Mouse (Mus musculus): ENCODE measurements around the gene Trmo. TPM values are rescaled to one million over a fixed set of nuclear protein-coding genes. Genes with fewer than 3 reads are reported as not detected.
A peak's percentile ranks its signal among the peaks of the same experiment; 100 is the strongest.

Gene Trmo
- polyA plus RNA-seq, 1 experiment from 2014 or later, result 11.8 TPM

GRCm38 (mm10) chr4:46342711-46343286 is 46.4 kb downstream of the Trmo start:
- Histone ChIP-seq H3K4me3 (ENCODE audit: low read depth, low read length) (0 out of 2 replicates have a peak overlapping the region, but pooled peaks have one; percentile 10), H3K27me3 (ENCODE audit: control insufficient read depth, insufficient read depth, low read length) (peaks cover 81% of the 10 kb centered on the region), H3K36me3 (replicated peaks; ENCODE audit: control insufficient read depth, insufficient read depth, low read depth, low read length) (no peaks in the 10 kb centered on the region), H3K27ac (replicated peaks; ENCODE audit: low read depth, low read length) (no peak overlapping the region), H3K4me1 (ENCODE audit: control insufficient read depth, insufficient read depth, low read length) (peaks cover 2% of the 10 kb centered on the region; the same call in 1 of the 2 replicates), H3K9me3 (replicated peaks; ENCODE audit: control insufficient read depth, low read length) (no peaks in the 10 kb centered on the region), H3K9ac (replicated peaks; ENCODE audit: low read length) (no peak overlapping the region), H3K4me2 (ENCODE audit: low read depth, low read length) (no peak overlapping the region; the same call in 1 of the 2 replicates)
- WGBS, result under 1% methylated on average over 28 of the region's 28 CpGs
- ATAC-seq (replicated peaks; ENCODE audit: insufficient number of reproducible peaks, low FRiP score, low TSS enrichment, low read depth) (no peak), DNase-seq (ENCODE audit: low spot score) (peak; percentile 46)

- Histone ChIP-seq H3K4me1 (ENCODE audit: control insufficient read depth, insufficient read depth, low read length) (peaks cover 2% of the 10 kb centered on the region; the same call in 1 of the 2 replicates), H3K4me3 (ENCODE audit: low read depth, low read length) (0 out of 2 replicates have a peak overlapping the region, but pooled peaks have one; percentile 10), H3K4me2 (ENCODE audit: low read depth, low read length) (no peak overlapping the region), H3K9ac (replicated peaks; ENCODE audit: low read length) (no peak overlapping the region), H3K36me3 (replicated peaks; ENCODE audit: control insufficient read depth, insufficient read depth, low read depth, low read length) (no peaks in the 10 kb centered on the region), H3K27me3 (ENCODE audit: control insufficient read depth, insufficient read depth, low read length) (peaks cover 80% of the 10 kb centered on the region), H3K9me3 (replicated peaks; ENCODE audit: control insufficient read depth, low read length) (no peaks in the 10 kb centered on the region), H3K27ac (replicated peaks; ENCODE audit: low read depth, low read length) (no peak overlapping the region)
- no peak for DNase-seq (ENCODE audit: low spot score)
- ATAC-seq (replicated peaks; ENCODE audit: insufficient number of reproducible peaks, low FRiP score, low TSS enrichment, low read depth), result no peak
- 9% methylated on average over 22 of the region's 22 CpGs for WGBS
These were observed 47.2 kb downstream of the Trmo start for GRCm38 (mm10) chr4:46341831-46342680.

GRCm38 (mm10) chr4:46339584-46339983 is 49.7 kb downstream of the Trmo start:
- Histone ChIP-seq H3K4me1 (ENCODE audit: control insufficient read depth, insufficient read depth, low read length) (peaks cover 1% of the 10 kb centered on the region; the same call in 1 of the 2 replicates), H3K4me2 (ENCODE audit: low read depth, low read length) (no peak overlapping the region), H3K4me3 (ENCODE audit: low read depth, low read length) (no peak overlapping the region), H3K9ac (replicated peaks; ENCODE audit: low read length) (no peak overlapping the region), H3K9me3 (replicated peaks; ENCODE audit: control insufficient read depth, low read length) (no peaks in the 10 kb centered on the region), H3K27me3 (ENCODE audit: control insufficient read depth, insufficient read depth, low read length) (peaks cover 71% of the 10 kb centered on the region), H3K36me3 (replicated peaks; ENCODE audit: control insufficient read depth, insufficient read depth, low read depth, low read length) (no peaks in the 10 kb centered on the region), H3K27ac (replicated peaks; ENCODE audit: low read depth, low read length) (no peak overlapping the region)
- under 1% methylated on average over 26 of the region's 26 CpGs for WGBS
- DNase-seq (ENCODE audit: low spot score) (peak; percentile 23), ATAC-seq (replicated peaks; ENCODE audit: insufficient number of reproducible peaks, low FRiP score, low TSS enrichment, low read depth) (no peak)

- H3K4me2 ChIP-seq (ENCODE audit: low read depth, low read length), result no peak overlapping the region
- peaks cover 66% of the 10 kb centered on the region for H3K27me3 ChIP-seq (ENCODE audit: control insufficient read depth, insufficient read depth, low read length)
- ATAC-seq (replicated peaks; ENCODE audit: insufficient number of reproducible peaks, low FRiP score, low TSS enrichment, low read depth) (no peak), DNase-seq (ENCODE audit: low spot score) (no peak)
- H3K4me3 ChIP-seq (ENCODE audit: low read depth, low read length), result no peak overlapping the region
- H3K27ac ChIP-seq (replicated peaks; ENCODE audit: low read depth, low read length), result no peak overlapping the region
- no peaks in the 10 kb centered on the region for H3K36me3 ChIP-seq (replicated peaks; ENCODE audit: control insufficient read depth, insufficient read depth, low read depth, low read length)
- no peaks in the 10 kb centered on the region; the same call in 1 of the 2 replicates for H3K4me1 ChIP-seq (ENCODE audit: control insufficient read depth, insufficient read depth, low read length)
- WGBS, result 10% methylated on average over 10 of the region's 10 CpGs
- H3K9ac ChIP-seq (replicated peaks; ENCODE audit: low read length), result no peak overlapping the region
- no peaks in the 10 kb centered on the region for H3K9me3 ChIP-seq (replicated peaks; ENCODE audit: control insufficient read depth, low read length)
These were observed 50.2 kb downstream of the Trmo start for GRCm38 (mm10) chr4:46339026-46339425.

- ATAC-seq (replicated peaks; ENCODE audit: insufficient number of reproducible peaks, low FRiP score, low TSS enrichment, low read depth) (no peak), DNase-seq (ENCODE audit: low spot score) (no peak)
- 2% methylated on average over 3 of the region's 3 CpGs for WGBS
- no peaks in the 10 kb centered on the region for H3K36me3 ChIP-seq (replicated peaks; ENCODE audit: control insufficient read depth, insufficient read depth, low read depth, low read length)
- H3K4me2 ChIP-seq (ENCODE audit: low read depth, low read length), result no peak overlapping the region
- no peaks in the 10 kb centered on the region for H3K4me1 ChIP-seq (ENCODE audit: control insufficient read depth, insufficient read depth, low read length)
- no peaks in the 10 kb centered on the region for H3K9me3 ChIP-seq (replicated peaks; ENCODE audit: control insufficient read depth, low read length)
- peaks cover 55% of the 10 kb centered on the region for H3K27me3 ChIP-seq (ENCODE audit: control insufficient read depth, insufficient read depth, low read length)
- no peak overlapping the region for H3K27ac ChIP-seq (replicated peaks; ENCODE audit: low read depth, low read length)
- no peak overlapping the region for H3K4me3 ChIP-seq (ENCODE audit: low read depth, low read length)
- H3K9ac ChIP-seq (replicated peaks; ENCODE audit: low read length), result no peak overlapping the region
These were observed 51.2 kb downstream of the Trmo start for GRCm38 (mm10) chr4:46337990-46338389.

GRCm38 (mm10) chr4:46335846-46336245 is 53.4 kb downstream of the Trmo start:
- no peak overlapping the region for H3K9ac ChIP-seq (replicated peaks; ENCODE audit: low read length)
- DNase-seq (ENCODE audit: low spot score), result no peak
- no peak overlapping the region for H3K27ac ChIP-seq (replicated peaks; ENCODE audit: low read depth, low read length)
- WGBS, result 20% methylated on average over 1 of the region's 1 CpGs
- no peak overlapping the region for H3K4me3 ChIP-seq (ENCODE audit: low read depth, low read length)
- no peaks in the 10 kb centered on the region for H3K9me3 ChIP-seq (replicated peaks; ENCODE audit: control insufficient read depth, low read length)
- no peak overlapping the region for H3K4me2 ChIP-seq (ENCODE audit: low read depth, low read length)
- no peaks in the 10 kb centered on the region for H3K4me1 ChIP-seq (ENCODE audit: control insufficient read depth, insufficient read depth, low read length)
- H3K36me3 ChIP-seq (replicated peaks; ENCODE audit: control insufficient read depth, insufficient read depth, low read depth, low read length), result no peaks in the 10 kb centered on the region
- ATAC-seq (replicated peaks; ENCODE audit: insufficient number of reproducible peaks, low FRiP score, low TSS enrichment, low read depth), result no peak
- H3K27me3 ChIP-seq (ENCODE audit: control insufficient read depth, insufficient read depth, low read length), result peaks cover 35% of the 10 kb centered on the region

- no peak for ATAC-seq (replicated peaks; ENCODE audit: insufficient number of reproducible peaks, low FRiP score, low TSS enrichment, low read depth)
- no peak overlapping the region for H3K4me3 ChIP-seq (ENCODE audit: low read depth, low read length)
These were observed 60.3 kb downstream of the Trmo start for GRCm38 (mm10) chr4:46328906-46329305.

More at GRCm38 (mm10) chr4:46328906-46329305, 60.3 kb downstream of the Trmo start:
- DNase-seq (ENCODE audit: low spot score), result no peak
- Histone ChIP-seq H3K9ac (replicated peaks; ENCODE audit: low read length) (no peak overlapping the region), H3K27me3 (ENCODE audit: control insufficient read depth, insufficient read depth, low read length) (no peaks in the 10 kb centered on the region), H3K4me1 (ENCODE audit: control insufficient read depth, insufficient read depth, low read length) (no peaks in the 10 kb centered on the region), H3K27ac (replicated peaks; ENCODE audit: low read depth, low read length) (no peak overlapping the region), H3K9me3 (replicated peaks; ENCODE audit: control insufficient read depth, low read length) (no peaks in the 10 kb centered on the region), H3K36me3 (replicated peaks; ENCODE audit: control insufficient read depth, insufficient read depth, low read depth, low read length) (no peaks in the 10 kb centered on the region), H3K4me2 (ENCODE audit: low read depth, low read length) (no peak overlapping the region)
- 51% methylated on average over 3 of the region's 3 CpGs for WGBS

All from embryonic facial prominence, embryonic 11.5 days (tissue).